ENCODE assay signal across 10 mouse cellular contexts in genomic region chr3:27290945-27291344, GRCm38 (mm10). TPM values are rescaled to one million over a fixed set of nuclear protein-coding genes. Genes with fewer than 3 reads are reported as not detected.
DNase-seq lines count a peak whose midpoint lies in the region; ATAC-seq and TF ChIP-seq lines count a peak whose summit lies in the region.
"Not testable (repeated sequence)": the region's sequence is repeated elsewhere in the genome, so short reads cannot be mapped to it uniquely, and the experiment has no call there.
"Had no signal": no experiment of that assay in that cellular context is flagged by ENCODE, and none has a peak within 500 bp of the region (broad histone marks: within the 10 kb centered on the region; RNA-seq: fewer than 3 reads in every experiment).

No protein-coding gene starts in this region.

- not testable (repeated sequence) for H3K4me2 ChIP-seq in CH12.LX (ENCODE audit: insufficient read depth, low read depth, poor library complexity, severe bottlenecking); liver, postnatal 0 days (ENCODE audit: low read depth, low read length)

- dilution Hi-C loops in CH12.LX (cut with MboI; ENCODE audit: extremely low pct_ligation_motif_present, extremely low pct_unique_long_range_greater_than_20kb, low sequenced_read_pairs) = not testable (repeated sequence)

- TF ChIP-seq RAD21 in CH12.LX (IDR thresholded peaks at IDR 0.05; ENCODE audit: low read depth, low read length) = peak; percentile 41

- not testable (repeated sequence) for TF ChIP-seq POLR2A in CH12.LX (IDR thresholded peaks at IDR 0.05; ENCODE audit: low read depth, low read length)

- H3K27ac ChIP-seq in CH12.LX (ENCODE audit: insufficient read depth, low read depth); liver, postnatal 0 days (ENCODE audit: low read depth): not testable (repeated sequence)

- H3K36me3 ChIP-seq in CH12.LX (replicated peaks in 1 of 2; ENCODE audit: control insufficient read depth in 1 of 2, insufficient read depth in 1 of 2, low read length in 1 of 2); liver, postnatal 0 days (replicated peaks; ENCODE audit: insufficient read depth, low read length): not testable (repeated sequence)

- not testable (repeated sequence) for H3K4me3 ChIP-seq in CH12.LX (replicated peaks in 1 of 3; ENCODE audit: low read depth in 2 of 3, low read length in 2 of 3, poor library complexity in 1 of 3); liver, postnatal 0 days (ENCODE audit: low read depth, low read length)

- not testable (repeated sequence) for H3K9me3 ChIP-seq in CH12.LX (replicated peaks; ENCODE audit: low read length); liver, postnatal 0 days (ENCODE audit: low read length)

- ATAC-seq in activated CD4-positive, CD25-positive, alpha-beta regulatory T cell, adult 4 months = peak; percentile 83
- ATAC-seq in erythroblast, adult 5-6 weeks (replicated peaks; ENCODE audit: low FRiP score, poor library complexity, severe bottlenecking) = peak; percentile 76
- ATAC-seq in hematopoietic stem cell, adult 5-6 weeks (replicated peaks in 1 of 2; ENCODE audit: insufficient read depth in 1 of 2, low FRiP score in 2 of 2, low TSS enrichment in 1 of 2, low read depth in 1 of 2, poor library complexity in 2 of 2, severe bottlenecking in 2 of 2) = peak; percentile 81 to 87
- peak; percentile 67 for ATAC-seq in liver, postnatal 0 days
- ATAC-seq in megakaryocyte-erythroid progenitor cell, adult 5-6 weeks (replicated peaks; ENCODE audit: low FRiP score, low TSS enrichment, poor library complexity, severe bottlenecking) = peak; percentile 90

- DNase-seq in 416B (ENCODE audit: low read depth) = peak; percentile 88
- DNase-seq in CH12.LX (ENCODE audit: extremely low read depth) = peak; percentile 33
- DNase-seq in liver, postnatal 0 days = not testable (repeated sequence)

- not testable (repeated sequence) for H3K4me1 ChIP-seq in CH12.LX (ENCODE audit: control insufficient read depth in 1 of 2, insufficient read depth in 2 of 2); liver, postnatal 0 days (ENCODE audit: insufficient read depth)

- TF ChIP-seq CTCF in CH12.LX (conservative IDR thresholded peaks at IDR 0.05 in 1 of 2, IDR thresholded peaks at IDR 0.05 in 1 of 2; ENCODE audit: low read depth in 2 of 2, low read length in 2 of 2) = peak in 1 of 2 experiments; percentile 54; a peak in 2 of 4 replicates
- not testable (repeated sequence) for TF ChIP-seq CTCF in liver, postnatal 0 days (IDR thresholded peaks at IDR 0.05; ENCODE audit: low read depth)

- in situ Hi-C loops in CH12.LX (cut with MboI; ENCODE audit: low pct_ligation_motif_present, low pct_unique_long_range_greater_than_20kb, low sequenced_read_pairs) = not testable (repeated sequence)

- H3K27me3 ChIP-seq in CH12.LX (replicated peaks); liver, postnatal 0 days (ENCODE audit: insufficient read depth, low read length): not testable (repeated sequence)

- TF ChIP-seq EP300 in CH12.LX (IDR thresholded peaks at IDR 0.05; ENCODE audit: low read length); liver, postnatal 0 days (IDR thresholded peaks at IDR 0.05; ENCODE audit: low read depth): not testable (repeated sequence)

- not testable (repeated sequence) for H3K79me2 ChIP-seq in CH12.LX (replicated peaks; ENCODE audit: control insufficient read depth, extremely low read depth, insufficient read depth, poor library complexity, severe bottlenecking)

- 79% methylated on average over 5 of the region's 5 CpGs for WGBS in liver, postnatal 0 days (ENCODE audit: insufficient replicate concordance)

- H3K9ac ChIP-seq in CH12.LX (ENCODE audit: insufficient read depth, low read depth); liver, postnatal 0 days (replicated peaks): not testable (repeated sequence)

TF ChIP-seq in CH12.LX, 34 proteins besides CTCF, POLR2A, EP300 and RAD21:
- TF ChIP-seq SMC3 (IDR thresholded peaks at IDR 0.05; ENCODE audit: low read depth, low read length) (peak; percentile 30), ELF1 (IDR thresholded peaks at IDR 0.05; ENCODE audit: low read depth, low read length) (peak; percentile 17; the same call in 1 of the 2 replicates)
TF ChIP-seq in CH12.LX: peak in this region for 2; not testable (repeated sequence) for 32.

RNA-seq across cellular contexts. Expression of gene Tnfsf10, which starts 25.9 kb away (rescaled TPM):
- total RNA-seq in CH12.LX (2012; rRNA removed) (0.17 TPM in 2 replicates), CH12.LX (2014; rRNA removed) (1.0 TPM in 2 replicates)
- polyA plus RNA-seq in CH12.LX (2012; ENCODE audit: insufficient read length, low read depth) = 0.69 and 0.79 TPM in 2 replicates
- polyA plus RNA-seq in activated CD4-positive, CD25-positive, alpha-beta regulatory T cell, adult 4 months (2017; shearing (Covaris generic)) = 10 to 100 TPM; 18.8 to 23.6 TPM
- total RNA-seq in erythroblast, adult 5-6 weeks (2015; ENCODE audit: low replicate concordance) = 3.3 TPM in 1 of 2 replicates, not detected in the other
- total RNA-seq in erythroblast, adult 5-6 weeks (2017; ENCODE audit: low replicate concordance) = 0.84 TPM in 1 of 2 replicates, not detected in the other
- total RNA-seq in hematopoietic stem cell, adult 5-6 weeks (2017) = 30.1 and 32.7 TPM in 2 replicates
- polyA plus RNA-seq in liver, postnatal 0 days (2015; fragmentation: Nextera tagmentation; extraction: Ambion mirVana) = 0.23 and 0.37 TPM in 2 replicates
- total RNA-seq in megakaryocyte-erythroid progenitor cell, adult 5-6 weeks (2014; fragmentation: Nextera tagmentation) = 3.8 and 12.4 TPM in 2 replicates
- total RNA-seq in megakaryocyte-erythroid progenitor cell, adult 5-6 weeks (2017) = 0.70 and 4.2 TPM in 2 replicates
- total RNA-seq: ES-E14 had no signal
- polyA plus RNA-seq: forebrain, embryonic 11.5 days; hindbrain, embryonic 11.5 days had no signal
